Mouse (Mus musculus) liver, embryonic 14.5 days (tissue): ENCODE data around the gene Cacna1d. TPM values are rescaled to one million over a fixed set of nuclear protein-coding genes. Genes with fewer than 3 reads are reported as not detected.

Experiments
- ATAC-seq: fragments of 200-750 bp; cut with Nextera tagmentation; 2 replicates; pipeline ENCODE4 v1.8.0; 2017; ENCODE audit warnings: moderate number of reproducible peaks, mild to moderate bottlenecking, moderate library complexity; ENCODE audit not compliant: insufficient read depth
- DNase-seq, 3 experiments: peaks; one replicate each; pipeline ENCODE4 v3.0.0-alpha.2; 2012 to 2013; ENCODE audit warnings: low read depth in 3 of 3, low spot score in 3 of 3
- H3K27ac ChIP-seq: fragments of 300-500 bp; sonication (generic); 2 replicates; pipeline ENCODE4 v1.5.1; 2014; ENCODE audit warnings: moderate library complexity, mild to moderate bottlenecking, control low read depth, inconsistent platforms
- H3K27me3 ChIP-seq: fragments of 300-500 bp; sonication (generic); 2 replicates; pipeline ENCODE4 v1.6.1; 2014; ENCODE audit warnings: mild to moderate bottlenecking, low read length, moderate library complexity; ENCODE audit not compliant: control insufficient read depth, insufficient read depth
- H3K36me3 ChIP-seq: fragments of 300-500 bp; sonication (generic); replicated peaks from 2 replicates; pipeline ENCODE4 v1.6.1; 2014; ENCODE audit warnings: low read depth; ENCODE audit not compliant: control insufficient read depth, insufficient read depth
- H3K4me1 ChIP-seq, 2 experiments: fragments of 200-500 bp in 1 of 2; fragments of 300-500 bp in 1 of 2; sonication (generic) in 1 of 2; replicated peaks; 2 replicates each; pipeline ENCODE4 v1.6.1; 2012 to 2014; ENCODE audit warnings: antibody characterized with exemption in 1 of 2, inconsistent platforms in 1 of 2, low read length in 1 of 2; ENCODE audit not compliant: control insufficient read depth in 2 of 2, insufficient read depth in 2 of 2
- H3K4me2 ChIP-seq: fragments of 300-500 bp; sonication (generic); 2 replicates; pipeline ENCODE4 v1.6.1; 2014; ENCODE audit warnings: low read depth, mild to moderate bottlenecking, control low read depth, moderate library complexity
- H3K4me3 ChIP-seq, 2 experiments: fragments of 200-500 bp in 1 of 2; fragments of 300-500 bp in 1 of 2; sonication (generic) in 1 of 2; 2 replicates each; pipeline ENCODE4 v1.5.1; 2012 to 2014; ENCODE audit warnings: low read depth in 2 of 2, low read length in 2 of 2, mild to moderate bottlenecking in 2 of 2, control low read depth in 1 of 2, inconsistent platforms in 1 of 2, moderate library complexity in 1 of 2; ENCODE audit not compliant: insufficient read depth in 1 of 2
- H3K9ac ChIP-seq: fragments of 300-500 bp; sonication (generic); replicated peaks from 2 replicates; pipeline ENCODE4 v1.6.1; 2014; ENCODE audit warnings: mild to moderate bottlenecking, control low read depth, moderate library complexity
- H3K9me3 ChIP-seq: fragments of 300-500 bp; sonication (generic); 2 replicates; pipeline ENCODE4 v1.6.1; 2016; ENCODE audit warnings: low read length, mixed read lengths; ENCODE audit not compliant: control insufficient read depth
- CTCF ChIP-seq: IDR thresholded peaks from 2 replicates; pipeline ENCODE4 v1.5.1; 2016; ENCODE audit warnings: antibody characterized with exemption, low read depth, control low read depth
- EP300 ChIP-seq: IDR thresholded peaks from 2 replicates; pipeline ENCODE4 v1.6.1; 2016; ENCODE audit warnings: antibody characterized with exemption, low read depth
- WGBS: fragments of 180-500 bp; shearing (Covaris S2); extraction: QIAGEN DNeasy Blood & Tissue Kit; methylation state at CpG from one replicate; pipeline ENCODE4 v1.1.7; 2014; ENCODE audit not compliant: insufficient replicate concordance; 5-methylcytosine and 5-hydroxymethylcytosine counted together
- polyA plus RNA-seq, 2 experiments: library from polyadenylated mRNA; depleted of rRNA in 1 of 2; stranded (reverse) in 1 of 2; unstranded in 1 of 2; fragments of >200 nt; fragmentation: Nextera tagmentation in 1 of 2; extraction: Ambion mirVana in 1 of 2; gene quantifications; 2 replicates each; pipeline versions ENCODE4 v1.2.1 to v1.2.3; 2012 to 2014

Cacna1d gene
- polyA plus RNA-seq, 2 experiments, result 0.17 TPM

DNA sequence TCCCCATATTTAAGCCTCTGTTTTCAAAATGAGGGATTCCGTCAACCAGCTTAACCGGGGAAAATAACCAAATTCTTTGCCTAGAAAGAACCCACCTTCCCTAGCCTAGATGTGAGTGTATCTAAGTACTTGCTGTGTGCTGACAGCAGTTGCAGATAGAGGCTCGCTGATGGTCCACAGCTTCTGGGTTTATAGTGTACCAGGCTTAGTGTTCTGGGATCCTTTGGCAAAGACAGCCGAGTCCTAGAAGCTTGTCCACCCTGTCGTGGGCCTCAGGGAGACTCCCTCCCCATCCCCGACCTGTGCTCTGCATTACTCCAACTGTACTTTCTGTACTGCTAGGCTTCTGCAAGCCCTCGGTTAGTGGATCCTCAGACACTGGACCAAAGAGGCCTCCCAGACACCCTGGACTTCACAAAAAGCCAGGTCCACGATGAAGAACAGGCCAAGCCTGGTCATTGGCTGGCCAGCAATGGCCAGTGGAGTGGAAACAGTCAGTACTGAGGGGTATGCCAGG lies 445.5 kb downstream of the Cacna1d start:
- Histone ChIP-seq H3K27me3 (no peaks in the 10 kb centered on the region), H3K9me3 (no peaks in the 10 kb centered on the region), H3K4me3 (no peak overlapping the region), H3K36me3 (no peaks in the 10 kb centered on the region), H3K4me1 (no peaks in the 10 kb centered on the region), H3K27ac (no peak overlapping the region), H3K4me2 (no peak overlapping the region), H3K9ac (no peak overlapping the region)
- DNase-seq, result no peak
- no peak for TF ChIP-seq CTCF
- TF ChIP-seq EP300, result no peak
- WGBS, result 56% methylated on average over 8 of the region's 8 CpGs
- no peak for ATAC-seq

DNA sequence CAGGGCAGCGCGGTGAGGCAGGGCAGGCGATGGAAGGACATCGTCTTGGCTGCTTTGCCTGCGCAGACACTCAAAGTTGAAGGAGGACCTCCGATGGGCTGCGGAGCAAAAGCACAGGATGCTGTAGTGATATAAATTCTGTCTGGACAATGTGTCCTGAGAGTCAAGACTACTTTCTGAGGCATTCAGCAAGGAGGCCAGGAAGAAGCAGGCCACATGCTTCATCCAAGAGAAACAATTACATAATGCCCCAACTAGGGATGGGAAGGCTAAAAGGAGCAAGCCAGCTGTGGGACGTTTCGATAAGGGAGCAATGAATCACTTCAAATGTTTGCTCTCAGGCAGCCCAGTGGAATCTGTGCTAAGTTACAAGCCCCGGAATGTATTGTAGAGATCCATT lies 446.0 kb downstream of the Cacna1d start:
- TF ChIP-seq CTCF (no peak), EP300 (no peak)
- no peak for ATAC-seq
- no peak for DNase-seq
- Histone ChIP-seq H3K4me3 (no peak overlapping the region), H3K4me1 (no peaks in the 10 kb centered on the region), H3K9me3 (no peaks in the 10 kb centered on the region), H3K9ac (no peak overlapping the region), H3K27ac (no peak overlapping the region), H3K27me3 (no peaks in the 10 kb centered on the region), H3K4me2 (no peak overlapping the region), H3K36me3 (no peaks in the 10 kb centered on the region)
- 67% methylated on average over 10 of the region's 10 CpGs for WGBS

DNA sequence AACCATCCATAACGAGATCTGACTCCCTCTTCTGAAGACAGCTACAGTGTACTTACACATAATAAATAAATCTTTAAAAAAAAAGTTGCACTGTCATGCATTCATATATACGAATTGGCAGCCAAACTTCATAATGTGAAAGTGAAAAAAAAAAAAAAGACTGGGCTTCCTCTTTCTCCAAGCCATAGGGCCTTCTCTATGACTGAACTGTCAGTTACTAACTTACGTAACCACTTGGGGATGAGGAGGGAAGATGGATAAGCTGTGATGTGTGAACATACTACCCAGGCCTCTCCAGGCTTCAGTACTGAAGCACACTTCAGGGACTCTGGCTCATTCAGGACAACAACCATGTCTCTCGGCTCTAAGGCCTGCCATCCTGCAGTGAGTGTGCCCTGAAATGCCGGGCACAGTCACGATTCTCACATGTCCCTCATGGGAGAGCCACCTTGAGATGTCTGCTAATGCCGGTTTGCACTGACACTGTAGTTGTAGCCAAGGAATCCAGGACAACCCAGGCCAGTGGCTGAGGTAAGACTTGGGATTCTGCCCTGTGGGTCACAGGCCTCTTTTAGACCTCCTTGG lies 447.8 kb downstream of the Cacna1d start:
- H3K9me3 ChIP-seq, result no peaks in the 10 kb centered on the region
- no peak overlapping the region for H3K27ac ChIP-seq
- no peak overlapping the region for H3K4me2 ChIP-seq
- TF ChIP-seq CTCF, result no peak
- TF ChIP-seq EP300, result no peak
- no peak overlapping the region for H3K9ac ChIP-seq
- H3K4me1 ChIP-seq, result no peaks in the 10 kb centered on the region
- no peak overlapping the region for H3K4me3 ChIP-seq
- no peak for DNase-seq
- no peaks in the 10 kb centered on the region for H3K36me3 ChIP-seq
- ATAC-seq, result no peak
- no peaks in the 10 kb centered on the region for H3K27me3 ChIP-seq
- WGBS, result 67% methylated on average over 7 of the region's 7 CpGs

DNA sequence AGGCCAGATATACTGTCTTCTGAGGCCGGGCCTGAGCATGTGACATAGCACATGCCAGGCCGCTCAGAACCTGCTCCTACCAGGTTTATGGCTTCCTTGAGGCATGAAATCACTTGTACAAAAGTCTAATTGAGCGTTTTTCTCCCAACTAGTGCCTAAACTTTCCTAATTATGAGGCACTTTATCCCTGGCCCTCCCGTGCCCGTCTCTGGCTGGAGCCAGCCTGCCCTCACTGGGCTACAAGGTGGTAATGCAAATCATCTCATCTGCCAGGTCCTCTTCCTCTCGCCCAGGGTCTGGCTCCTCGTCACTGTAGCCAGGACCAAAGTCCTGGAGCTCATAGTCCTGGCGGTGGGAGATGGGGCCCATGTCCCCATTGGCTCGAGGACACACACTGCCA lies 449.4 kb downstream of the Cacna1d start:
- Histone ChIP-seq H3K4me2 (no peak overlapping the region), H3K27me3 (no peaks in the 10 kb centered on the region), H3K36me3 (no peaks in the 10 kb centered on the region), H3K27ac (no peak overlapping the region), H3K4me3 (no peak overlapping the region), H3K9ac (no peak overlapping the region), H3K4me1 (no peaks in the 10 kb centered on the region), H3K9me3 (no peaks in the 10 kb centered on the region)
- TF ChIP-seq CTCF (no peak), EP300 (no peak)
- 66% methylated on average over 9 of the region's 9 CpGs for WGBS
- ATAC-seq (no peak), DNase-seq (no peak)

DNA sequence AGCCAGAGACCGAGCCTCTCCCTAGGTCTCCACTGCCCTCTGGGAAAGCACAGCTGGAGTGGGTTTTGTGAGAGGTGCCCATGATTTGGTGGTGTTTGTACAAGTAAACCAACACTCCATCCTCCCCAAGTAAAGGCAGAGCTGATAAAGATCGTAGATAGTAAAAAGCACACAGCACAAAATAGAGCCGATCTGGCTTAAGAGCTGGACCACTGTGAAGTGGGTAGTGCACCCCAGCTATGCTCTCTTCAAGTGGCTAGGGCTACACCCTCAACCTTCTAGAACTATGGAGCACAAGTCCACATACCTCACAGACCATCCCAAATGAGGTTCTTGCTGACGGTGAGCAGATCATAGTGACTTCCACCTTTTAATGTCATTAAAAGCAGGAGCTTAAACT lies 451.8 kb downstream of the Cacna1d start:
- Histone ChIP-seq H3K4me1 (no peaks in the 10 kb centered on the region), H3K4me3 (no peak overlapping the region), H3K4me2 (no peak overlapping the region), H3K27ac (no peak overlapping the region), H3K9ac (no peak overlapping the region), H3K36me3 (no peaks in the 10 kb centered on the region), H3K9me3 (no peaks in the 10 kb centered on the region), H3K27me3 (no peaks in the 10 kb centered on the region)
- DNase-seq, result no peak
- ATAC-seq, result no peak
- WGBS, result 48% methylated on average over 4 of the region's 4 CpGs
- no peak for TF ChIP-seq EP300
- TF ChIP-seq CTCF, result no peak
